Mouse (Mus musculus): ENCODE measurements around the gene Ccnl1. TPM values are rescaled to one million over a fixed set of nuclear protein-coding genes. Genes with fewer than 3 reads are reported as not detected.

The Ccnl1 gene
- polyA plus RNA-seq, 1 experiment from 2014 or later, result 49.9 TPM

DNA sequence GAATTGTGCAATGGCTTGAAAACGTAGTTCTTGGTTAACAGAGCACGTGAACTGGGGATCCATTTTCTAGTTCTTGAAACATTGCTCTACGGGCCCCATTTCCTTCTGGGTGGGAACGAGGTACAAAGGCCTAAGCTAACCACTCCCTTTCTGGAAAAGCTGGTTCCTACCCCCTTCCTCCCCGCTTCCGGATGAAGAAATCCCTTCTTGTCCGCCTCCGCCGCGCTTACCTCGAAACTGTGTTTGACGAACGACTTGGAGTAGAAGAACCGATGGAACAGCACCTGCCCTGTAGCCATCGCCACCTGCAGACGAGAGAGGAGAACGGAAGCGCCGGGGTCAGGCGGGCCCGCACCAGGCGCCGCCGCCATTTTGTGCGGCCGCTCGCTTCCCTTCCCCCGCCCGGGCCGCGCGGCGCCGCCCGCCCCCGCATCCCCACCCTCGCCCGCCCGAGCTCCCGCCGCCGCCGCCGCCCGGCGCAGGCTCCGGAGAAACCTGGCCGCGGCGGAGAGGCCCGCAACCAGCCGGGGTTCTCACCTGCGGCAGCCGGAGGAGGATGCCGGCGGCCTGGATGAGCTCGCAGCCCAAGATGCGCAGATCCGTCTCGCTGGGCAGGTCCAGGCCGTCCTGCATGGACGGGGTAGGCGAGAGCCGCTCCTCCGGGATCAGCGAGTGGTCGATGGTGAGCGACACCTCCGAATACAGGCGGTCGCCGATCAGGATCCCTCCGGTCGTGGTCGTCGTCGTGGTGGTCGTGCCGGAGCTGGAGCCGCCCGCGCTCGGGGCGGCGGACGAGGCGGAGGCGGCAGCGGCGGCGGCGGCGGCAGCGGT lies 563 bp downstream of the Ccnl1 start:
- peaks cover 75% of the 10 kb centered on the region for H3K4me1 ChIP-seq (replicated peaks)
- H3K27ac ChIP-seq, result peak overlapping the region; percentile 99
- H3K27me3 ChIP-seq, result no peaks in the 10 kb centered on the region
- H3K4me3 ChIP-seq (replicated peaks), result peak overlapping the region; percentile 99
- H3K9me3 ChIP-seq (replicated peaks), result no peaks in the 10 kb centered on the region
- under 1% methylated on average over 78 of the region's 94 CpGs for WGBS (ENCODE audit: insufficient replicate concordance)
- peak overlapping the region; percentile 100 for H3K9ac ChIP-seq
- H3K36me3 ChIP-seq, result peaks cover 37% of the 10 kb centered on the region
- peak; percentile 38 for DNase-seq
- peak; percentile 68 for ATAC-seq (ENCODE audit: low read depth)
- peak overlapping the region; percentile 86 for H3K4me2 ChIP-seq

DNA sequence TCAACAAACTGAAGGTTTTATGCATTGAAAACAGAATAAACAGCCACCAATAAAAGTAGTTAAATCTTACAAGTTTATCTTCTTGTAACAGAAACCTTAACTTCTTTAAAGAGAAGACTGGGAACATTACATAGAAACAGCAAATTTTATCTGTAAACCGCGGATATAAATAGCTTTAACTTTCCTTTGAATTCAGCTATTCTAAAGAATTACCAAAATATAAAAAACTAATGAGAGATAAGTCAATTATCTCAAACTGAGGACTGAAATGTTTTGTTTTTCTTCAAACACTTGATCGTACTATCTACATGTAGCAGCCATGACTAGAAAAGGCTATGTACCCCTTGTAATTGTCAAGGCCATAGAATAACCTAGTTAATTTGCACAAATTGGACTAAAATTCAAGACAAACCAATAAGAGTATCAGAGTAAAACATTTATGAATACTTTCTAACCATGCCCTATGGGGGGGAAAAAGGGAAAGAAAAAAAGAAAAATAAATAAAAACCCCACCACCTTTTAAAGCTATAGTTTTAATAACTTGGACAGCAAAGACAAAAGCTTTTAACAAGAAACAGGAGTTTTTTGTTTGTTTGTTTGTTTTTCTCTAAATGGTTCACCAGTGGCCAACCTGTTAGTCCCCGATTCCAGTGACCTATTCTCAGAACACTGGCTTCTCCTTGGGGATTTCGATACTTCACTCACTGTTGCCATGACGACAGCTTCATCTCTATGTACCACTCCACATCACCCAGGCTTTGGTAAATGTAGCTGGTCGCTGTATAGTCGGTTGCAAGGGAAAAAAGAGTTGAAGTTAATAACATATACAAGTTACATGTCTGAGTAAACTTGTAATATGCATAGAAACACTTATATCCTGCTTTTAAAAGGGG lies 3.3 kb downstream of the Ccnl1 start:
- no peak overlapping the region for H3K27ac ChIP-seq
- no peak for ATAC-seq (ENCODE audit: low read depth)
- peak overlapping the region; percentile 39 for H3K4me3 ChIP-seq (replicated peaks)
- peaks cover 53% of the 10 kb centered on the region for H3K4me1 ChIP-seq (replicated peaks)
- WGBS (ENCODE audit: insufficient replicate concordance), result 69% methylated on average over 8 of the region's 8 CpGs
- H3K9ac ChIP-seq, result peak overlapping the region; percentile 37; the same call in 1 of the 2 replicates
- no peaks in the 10 kb centered on the region for H3K9me3 ChIP-seq (replicated peaks)
- H3K36me3 ChIP-seq, result peaks cover 58% of the 10 kb centered on the region
- no peak for DNase-seq
- no peaks in the 10 kb centered on the region for H3K27me3 ChIP-seq
- H3K4me2 ChIP-seq, result peak overlapping the region; percentile 57

DNA sequence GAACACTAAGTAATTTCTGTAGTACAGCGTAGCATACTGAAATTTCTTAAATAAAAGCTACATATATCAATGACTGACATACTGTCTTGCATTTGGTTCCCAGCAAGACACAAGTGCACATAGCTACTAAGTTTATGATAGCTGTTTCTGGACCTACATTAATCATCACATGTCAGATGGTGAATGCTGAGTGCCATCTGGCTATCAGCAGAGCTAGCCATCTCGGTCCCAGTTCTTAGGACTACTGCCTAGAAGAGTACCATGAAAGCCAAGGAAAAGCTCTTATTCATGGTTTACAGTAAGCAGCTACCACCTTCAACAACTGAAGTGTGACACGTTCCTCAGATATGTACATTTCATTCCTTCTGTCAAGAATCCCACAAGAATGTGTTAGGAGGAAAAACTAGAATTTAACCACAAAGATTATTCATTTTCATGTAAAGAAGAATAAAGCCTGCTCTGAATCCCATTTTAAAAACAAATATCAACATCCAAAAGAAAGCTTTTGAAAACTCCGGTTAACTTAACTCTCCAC lies 7.2 kb downstream of the Ccnl1 start:
- ATAC-seq (ENCODE audit: low read depth), result no peak
- H3K36me3 ChIP-seq, result peaks cover 80% of the 10 kb centered on the region
- 81% methylated on average over 4 of the region's 4 CpGs for WGBS (ENCODE audit: insufficient replicate concordance)

DNA sequence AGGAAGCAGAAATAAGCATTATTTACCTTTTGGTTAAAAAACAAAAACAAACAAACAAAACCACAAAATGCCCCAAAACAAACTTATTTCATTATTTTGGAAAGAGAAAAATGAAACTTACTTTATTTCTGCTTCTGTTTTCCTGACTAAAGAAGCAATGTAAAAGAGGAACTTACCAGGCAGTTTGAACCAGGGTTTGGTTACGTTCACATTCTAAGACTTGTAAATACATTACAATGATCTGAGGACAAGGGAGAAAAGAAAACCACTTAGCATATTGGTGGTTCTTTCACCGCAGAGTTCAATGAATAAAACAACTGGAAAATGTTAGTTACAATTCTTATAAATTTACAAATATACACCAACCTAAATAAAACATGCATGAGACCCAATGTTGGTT lies 7.7 kb downstream of the Ccnl1 start:
- no peak overlapping the region for H3K27ac ChIP-seq
- no peaks in the 10 kb centered on the region for H3K9me3 ChIP-seq (replicated peaks)
- DNase-seq, result no peak
- 88% methylated on average over 2 of the region's 2 CpGs for whole genome bisulfite sequencing (ENCODE audit: insufficient replicate concordance)
- H3K27me3 ChIP-seq, result no peaks in the 10 kb centered on the region
- peaks cover 83% of the 10 kb centered on the region for H3K36me3 ChIP-seq
- no peak overlapping the region for H3K4me3 ChIP-seq (replicated peaks)
- no peak overlapping the region for H3K9ac ChIP-seq
- ATAC-seq (ENCODE audit: low read depth), result no peak
- H3K4me1 ChIP-seq (replicated peaks), result peaks cover 30% of the 10 kb centered on the region
- H3K4me2 ChIP-seq, result no peak overlapping the region

More for the DNA sequence above, 7.2 kb downstream of the Ccnl1 start:
- Histone ChIP-seq H3K4me3 (replicated peaks) (no peak overlapping the region), H3K9me3 (replicated peaks) (no peaks in the 10 kb centered on the region), H3K9ac (no peak overlapping the region), H3K27ac (no peak overlapping the region), H3K27me3 (no peaks in the 10 kb centered on the region), H3K4me2 (no peak overlapping the region), H3K4me1 (replicated peaks) (peaks cover 33% of the 10 kb centered on the region)
- no peak for DNase-seq

DNA sequence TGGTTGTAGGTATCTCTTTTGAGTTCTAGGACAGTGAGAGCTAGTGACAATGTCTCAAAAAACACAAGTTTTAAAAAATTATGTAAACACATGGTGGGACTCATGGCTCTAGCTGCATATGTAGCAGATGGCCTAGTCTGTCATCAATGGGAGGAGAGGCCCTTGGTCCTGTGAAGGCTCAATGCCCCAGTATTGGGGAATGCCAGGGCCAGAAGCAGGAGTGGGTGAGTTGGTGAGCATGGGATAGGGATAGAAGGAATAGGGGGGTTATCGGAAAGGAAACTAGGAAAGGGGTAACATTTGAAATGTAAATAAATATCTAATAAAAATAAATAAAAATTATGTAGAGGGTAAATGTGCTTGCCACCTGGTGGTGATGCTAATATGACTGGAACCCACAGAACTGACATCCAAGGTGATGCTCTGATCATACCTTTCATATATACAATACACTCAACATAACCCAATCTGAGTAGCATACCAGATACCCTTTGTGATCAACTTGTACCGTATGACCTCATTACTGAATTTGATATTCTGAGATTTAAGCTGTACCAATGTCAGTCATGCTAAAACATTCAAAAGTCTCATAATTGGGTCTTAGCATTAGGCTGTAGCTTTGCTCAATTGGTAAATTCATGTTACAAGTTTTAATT lies 12.6 kb downstream of the Ccnl1 start:
- H3K9ac ChIP-seq, result no peak overlapping the region
- 89% methylated on average over 2 of the region's 2 CpGs for WGBS (ENCODE audit: insufficient replicate concordance)

DNA sequence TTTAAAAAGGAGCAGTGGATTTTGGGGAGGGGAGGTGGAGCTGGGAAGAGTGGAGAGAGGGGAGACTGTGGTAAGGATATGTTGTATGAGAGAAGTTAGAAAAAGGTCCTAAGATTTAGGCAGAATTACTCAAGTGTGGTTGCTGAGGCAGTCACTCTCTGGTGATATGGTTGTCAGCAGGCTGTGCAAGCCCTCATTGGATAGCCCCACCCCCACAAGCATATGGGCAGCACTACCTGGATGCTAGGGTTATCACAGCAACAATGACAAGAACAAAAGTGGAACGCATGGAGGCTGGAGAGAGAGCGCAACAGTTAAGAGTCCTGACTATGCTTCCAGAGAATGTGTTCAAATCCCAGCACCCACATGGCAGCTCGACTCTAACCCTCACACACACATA lies 13.3 kb downstream of the Ccnl1 start:
- ATAC-seq (ENCODE audit: low read depth), result peak; percentile 55
- Histone ChIP-seq H3K27me3 (no peaks in the 10 kb centered on the region), H3K36me3 (peaks cover 52% of the 10 kb centered on the region), H3K4me1 (replicated peaks) (peaks cover 5% of the 10 kb centered on the region), H3K27ac (no peak overlapping the region; the same call in 1 of the 2 replicates), H3K4me3 (replicated peaks) (no peak overlapping the region), H3K9me3 (replicated peaks) (no peaks in the 10 kb centered on the region), H3K9ac (no peak overlapping the region), H3K4me2 (no peak overlapping the region)
- WGBS (ENCODE audit: insufficient replicate concordance), result 62% methylated on average over 3 of the region's 3 CpGs
- DNase-seq, result no peak

More for the DNA sequence above, 12.6 kb downstream of the Ccnl1 start:
- Histone ChIP-seq H3K4me3 (replicated peaks) (no peak overlapping the region), H3K27ac (no peak overlapping the region), H3K4me1 (replicated peaks) (peaks cover 5% of the 10 kb centered on the region), H3K4me2 (no peak overlapping the region), H3K36me3 (peaks cover 58% of the 10 kb centered on the region), H3K9me3 (replicated peaks) (no peaks in the 10 kb centered on the region), H3K27me3 (no peaks in the 10 kb centered on the region)
- ATAC-seq (ENCODE audit: low read depth) (peak; percentile 39), DNase-seq (no peak)

DNA sequence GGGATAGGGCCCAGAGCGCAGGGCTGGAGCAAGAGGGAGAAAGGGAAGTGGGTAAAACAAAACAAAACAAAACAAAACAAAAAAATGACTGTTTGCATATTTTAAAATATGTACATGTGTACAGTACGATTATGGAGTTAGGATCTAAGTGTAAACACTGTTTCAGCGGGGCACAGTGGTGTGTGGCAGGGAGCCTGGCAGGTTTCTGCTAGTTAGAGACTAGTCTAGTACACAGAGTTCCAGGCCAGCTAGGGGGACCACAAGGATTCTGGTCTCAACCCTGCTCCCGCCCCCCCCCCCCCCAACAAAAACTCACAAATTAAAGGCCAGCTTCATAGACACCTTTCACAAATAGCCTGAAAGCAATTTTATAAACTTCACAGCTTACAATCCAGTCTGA lies 14.6 kb downstream of the Ccnl1 start:
- H3K4me2 ChIP-seq, result no peak overlapping the region
- H3K9me3 ChIP-seq (replicated peaks), result no peaks in the 10 kb centered on the region
- no peak overlapping the region for H3K27ac ChIP-seq
- DNase-seq (no peak), ATAC-seq (ENCODE audit: low read depth) (no peak)
- H3K36me3 ChIP-seq, result peaks cover 42% of the 10 kb centered on the region
- no peaks in the 10 kb centered on the region for H3K27me3 ChIP-seq
- peaks cover 5% of the 10 kb centered on the region for H3K4me1 ChIP-seq (replicated peaks)
- no peak overlapping the region for H3K9ac ChIP-seq
- 84% methylated on average over 4 of the region's 4 CpGs for WGBS (ENCODE audit: insufficient replicate concordance)
- H3K4me3 ChIP-seq (replicated peaks), result no peak overlapping the region

GRCm38 (mm10) chr3:65941052-65941451 lies 17.0 kb downstream of the Ccnl1 start:
- Histone ChIP-seq H3K27me3 (no peaks in the 10 kb centered on the region), H3K27ac (no peak overlapping the region), H3K4me3 (replicated peaks) (no peak overlapping the region), H3K4me2 (no peak overlapping the region), H3K36me3 (peaks cover 20% of the 10 kb centered on the region), H3K4me1 (replicated peaks) (peaks cover 3% of the 10 kb centered on the region), H3K9me3 (replicated peaks) (no peaks in the 10 kb centered on the region), H3K9ac (no peak overlapping the region)
- ATAC-seq (ENCODE audit: low read depth), result no peak
- WGBS (ENCODE audit: insufficient replicate concordance), result 66% methylated on average over 1 of the region's 1 CpGs
- DNase-seq, result no peak

DNA sequence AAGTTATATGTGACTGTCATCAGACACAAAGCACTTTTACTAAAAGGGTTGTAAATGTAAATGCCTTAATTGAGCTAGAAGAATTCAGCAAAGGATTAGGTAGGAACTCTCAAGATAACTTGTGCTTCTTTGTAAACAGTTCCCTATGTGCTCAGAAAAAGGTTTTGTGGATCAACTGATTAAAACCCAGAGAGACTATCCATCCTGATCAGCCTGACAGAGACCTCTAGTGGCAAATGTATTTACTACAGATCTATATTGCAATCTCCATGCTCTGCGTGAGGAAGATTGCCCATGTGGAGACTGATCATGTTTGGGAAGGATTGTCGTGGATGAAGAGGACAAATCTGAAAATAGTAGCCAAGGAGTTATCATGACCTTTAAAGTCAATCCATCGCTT lies 19.8 kb downstream of the Ccnl1 start:
- Histone ChIP-seq H3K4me2 (no peak overlapping the region), H3K9ac (no peak overlapping the region), H3K4me1 (replicated peaks) (peaks cover 3% of the 10 kb centered on the region), H3K9me3 (replicated peaks) (no peaks in the 10 kb centered on the region), H3K36me3 (no peaks in the 10 kb centered on the region), H3K4me3 (replicated peaks) (no peak overlapping the region), H3K27me3 (no peaks in the 10 kb centered on the region), H3K27ac (no peak overlapping the region)
- DNase-seq, result no peak
- ATAC-seq (ENCODE audit: low read depth), result no peak
- WGBS (ENCODE audit: insufficient replicate concordance), result 18% methylated on average over 3 of the region's 3 CpGs

DNA sequence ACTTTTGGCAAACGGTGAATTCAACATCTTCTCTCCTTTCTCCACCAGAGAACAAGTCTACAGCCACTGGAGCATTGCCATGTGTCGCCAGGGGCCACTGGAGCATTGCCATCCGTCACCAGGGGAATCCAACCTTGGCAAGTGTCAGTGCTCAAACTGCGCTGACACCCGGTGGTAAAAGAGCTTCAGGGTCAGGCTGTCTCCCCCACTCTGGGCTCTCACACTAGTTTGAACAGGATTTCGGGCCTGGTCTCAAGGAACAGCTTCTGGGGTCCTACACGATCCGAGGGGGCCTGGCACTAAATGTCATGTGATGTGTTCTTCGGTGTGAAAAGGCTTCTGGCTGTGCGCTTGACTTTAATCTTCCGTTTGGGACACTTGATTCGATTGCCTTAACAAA lies 21.7 kb downstream of the Ccnl1 start:
- DNase-seq (no peak), ATAC-seq (ENCODE audit: low read depth) (no peak)
- no peaks in the 10 kb centered on the region for H3K27me3 ChIP-seq
- H3K9ac ChIP-seq, result no peak overlapping the region
- WGBS (ENCODE audit: insufficient replicate concordance), result 67% methylated on average over 12 of the region's 12 CpGs
- H3K36me3 ChIP-seq, result no peaks in the 10 kb centered on the region
- H3K9me3 ChIP-seq (replicated peaks), result no peaks in the 10 kb centered on the region
- no peak overlapping the region for H3K4me3 ChIP-seq (replicated peaks)
- H3K27ac ChIP-seq, result no peak overlapping the region
- no peak overlapping the region for H3K4me2 ChIP-seq
- peaks cover 3% of the 10 kb centered on the region for H3K4me1 ChIP-seq (replicated peaks)

DNA sequence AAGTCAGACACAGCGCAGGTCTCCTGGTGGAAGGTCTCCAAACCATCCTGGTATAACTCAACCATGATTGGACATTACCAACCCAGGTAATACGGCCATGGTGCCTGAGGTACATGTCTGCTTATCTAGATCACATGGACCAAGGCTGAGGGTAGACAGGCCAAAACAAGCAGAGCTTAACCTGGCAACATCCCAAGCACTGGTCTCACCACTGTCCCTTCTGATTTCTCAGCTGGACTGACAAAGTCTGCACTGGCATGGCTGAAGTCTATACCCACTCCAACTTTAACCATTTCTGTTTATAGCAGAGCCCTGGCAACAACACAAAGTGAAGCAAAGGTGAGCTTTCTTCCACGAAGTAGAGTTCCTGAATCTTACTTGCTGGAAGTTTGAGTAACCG lies 22.9 kb downstream of the Ccnl1 start:
- Histone ChIP-seq H3K9me3 (replicated peaks) (no peaks in the 10 kb centered on the region), H3K4me1 (replicated peaks) (peaks cover 4% of the 10 kb centered on the region), H3K9ac (no peak overlapping the region), H3K4me2 (no peak overlapping the region), H3K4me3 (replicated peaks) (no peak overlapping the region), H3K36me3 (no peaks in the 10 kb centered on the region), H3K27me3 (no peaks in the 10 kb centered on the region), H3K27ac (no peak overlapping the region)
- ATAC-seq (ENCODE audit: low read depth) (no peak), DNase-seq (no peak)
- 78% methylated on average over 4 of the region's 4 CpGs for WGBS (ENCODE audit: insufficient replicate concordance)

All from liver, embryonic 13.5 days (tissue).